In genomic region chr14:31269456-31270100, GRCm38 (mm10) we compare ENCODE assay signal across 8 mouse cellular contexts. TPM values are rescaled to one million over a fixed set of nuclear protein-coding genes. Genes with fewer than 3 reads are reported as not detected.
DNase-seq lines count a peak whose midpoint lies in the region; ATAC-seq and TF ChIP-seq lines count a peak whose summit lies in the region.

No protein-coding gene starts in this region.

- peak; percentile 79 for ATAC-seq in lung, postnatal 0 days
- ATAC-seq in monocyte, adult 5-6 weeks (replicated peaks; ENCODE audit: insufficient number of reproducible peaks, low FRiP score, low TSS enrichment, poor library complexity, severe bottlenecking), result no peak

- no peak for TF ChIP-seq EP300 in lung, postnatal 0 days (IDR thresholded peaks at IDR 0.05)

- H3K9ac ChIP-seq in lung, postnatal 0 days (replicated peaks; ENCODE audit: low read depth), result no peak overlapping the region; the same call in 1 of the 2 replicates

- intact Hi-C loops in heart, postnatal 10 days (cut with DNase I), result no loop called here

- H3K36me3 ChIP-seq in lung, postnatal 0 days (ENCODE audit: insufficient read depth, low read length), result no peaks in the 10 kb centered on the region

- 15% methylated on average over 25 of the region's 28 CpGs for WGBS in lung, postnatal 0 days

- no peaks in the 10 kb centered on the region for H3K9me3 ChIP-seq in lung, postnatal 0 days (ENCODE audit: low read length)

- H3K27ac ChIP-seq in lung, postnatal 0 days (ENCODE audit: low read length), result no peak overlapping the region

- H3K4me2 ChIP-seq in lung, postnatal 0 days (replicated peaks; ENCODE audit: low read depth, low read length), result peak overlapping the region; percentile 57

- H3K4me1 ChIP-seq in lung, postnatal 0 days (ENCODE audit: insufficient read depth, low read depth, low read length), result no peaks in the 10 kb centered on the region

- peak overlapping the region; percentile 27 for H3K4me3 ChIP-seq in lung, postnatal 0 days (ENCODE audit: low read depth, low read length)

- no peak for TF ChIP-seq CTCF in lung, postnatal 0 days (IDR thresholded peaks at IDR 0.05)

- peak; percentile 8 to 23 for DNase-seq in adrenal gland, postnatal 36 days
- no peak for DNase-seq in adrenal gland, adult (ENCODE audit: inconsistent age in 2 of 2, low spot score in 1 of 2)
- peak; percentile 34 for DNase-seq in c-Kit-positive CD71-negative TER-119-negative erythroid progenitor cells, embryonic 14.5 days (ENCODE audit: low read depth)
- DNase-seq in heart, postnatal 10 days, result peak; percentile 14 to 38
- peak; percentile 20 to 27 for DNase-seq in layer of hippocampus, postnatal 25 days (ENCODE audit: extremely low spot score in 1 of 2, low spot score in 1 of 2)
- DNase-seq in lung, postnatal 0 days (ENCODE audit: low spot score), result peak; percentile 63
- peak; percentile 87 for DNase-seq in retina, postnatal 1 day

- H3K27me3 ChIP-seq in lung, postnatal 0 days (replicated peaks; ENCODE audit: insufficient read depth, low read length), result no peaks in the 10 kb centered on the region

RNA-seq across cellular contexts. Expression of gene Bap1, which starts 18.3 kb away (rescaled TPM):
- total RNA-seq in adrenal gland, postnatal 36 days (2021), result 10 to 100 TPM; 61.8 to 63.2 TPM
- total RNA-seq in heart, postnatal 10 days (2021), result 10 to 100 TPM; 51.1 to 55.0 TPM
- 100 to 1,000 TPM; 127 to 131 TPM for total RNA-seq in layer of hippocampus, postnatal 25 days (2021)
- 38.1 and 38.7 TPM in 2 replicates for polyA plus RNA-seq in lung, postnatal 0 days (2015; fragmentation: Nextera tagmentation; extraction: Ambion mirVana)
- total RNA-seq in monocyte, adult 5-6 weeks (2017), result 40.4 to 69.5 TPM (median 59.6 TPM) in 3 replicates

RNA-seq across cellular contexts. Expression of gene Phf7, which starts 18.5 kb away (rescaled TPM):
- total RNA-seq in adrenal gland, postnatal 36 days (2021), result 1 to 10 TPM; 5.1 to 8.9 TPM
- 1 to 10 TPM; 5.2 to 6.0 TPM for total RNA-seq in heart, postnatal 10 days (2021)
- total RNA-seq in layer of hippocampus, postnatal 25 days (2021), result 1 to 10 TPM; 3.6 to 4.1 TPM
- polyA plus RNA-seq in lung, postnatal 0 days (2015; fragmentation: Nextera tagmentation; extraction: Ambion mirVana), result 17.7 and 18.8 TPM in 2 replicates
- total RNA-seq in monocyte, adult 5-6 weeks (2017), result 13.2 to 19.6 TPM (median 14.0 TPM) in 3 replicates

RNA-seq across cellular contexts. Expression of gene Sema3g, which starts 51.9 kb away (rescaled TPM):
- total RNA-seq in adrenal gland, postnatal 36 days (2021), result 1 to 10 TPM; 5.7 to 9.6 TPM
- total RNA-seq in heart, postnatal 10 days (2021), result 10 to 100 TPM; 15.1 to 16.9 TPM
- total RNA-seq in layer of hippocampus, postnatal 25 days (2021), result 1 to 10 TPM; 4.4 to 5.0 TPM
- polyA plus RNA-seq in lung, postnatal 0 days (2015; fragmentation: Nextera tagmentation; extraction: Ambion mirVana), result 4.7 and 5.7 TPM in 2 replicates
- total RNA-seq in monocyte, adult 5-6 weeks (2017), result not detected in 3 replicates

RNA-seq across cellular contexts. Expression of gene Nisch, which starts 52.8 kb away (rescaled TPM):
- total RNA-seq in adrenal gland, postnatal 36 days (2021), result 100 to 1,000 TPM; 265 to 294 TPM
- total RNA-seq in heart, postnatal 10 days (2021), result 100 to 1,000 TPM; 234 to 236 TPM
- total RNA-seq in layer of hippocampus, postnatal 25 days (2021), result 100 to 1,000 TPM; 431 to 467 TPM
- polyA plus RNA-seq in lung, postnatal 0 days (2015; fragmentation: Nextera tagmentation; extraction: Ambion mirVana), result 196 and 224 TPM in 2 replicates
- total RNA-seq in monocyte, adult 5-6 weeks (2017), result 88.8 to 157 TPM (median 111 TPM) in 3 replicates

RNA-seq across cellular contexts. Expression of gene Dnah1, which starts 54.1 kb away (rescaled TPM):
- total RNA-seq in adrenal gland, postnatal 36 days (2021), result 1 to 10 TPM; 1.5 to 1.7 TPM
- under 1 TPM; 0.17 to 0.22 TPM for total RNA-seq in heart, postnatal 10 days (2021)
- 1 to 10 TPM; 4.4 TPM for total RNA-seq in layer of hippocampus, postnatal 25 days (2021)
- 0.53 and 0.67 TPM in 2 replicates for polyA plus RNA-seq in lung, postnatal 0 days (2015; fragmentation: Nextera tagmentation; extraction: Ambion mirVana)
- total RNA-seq in monocyte, adult 5-6 weeks (2017), result under 0.01 TPM in 1 of 3 replicates, not detected in the others

Comparison
In these comparisons a context has a peak if more than half of its experiments do, and no peak if none do; other contexts are left out.
1. DNase-seq: peak in adrenal gland, postnatal 36 days (2 of 2), c-Kit-positive CD71-negative TER-119-negative erythroid progenitor cells, embryonic 14.5 days (single experiment), heart, postnatal 10 days (2 of 2), layer of hippocampus, postnatal 25 days (2 of 2), lung, postnatal 0 days (single experiment) and retina, postnatal 1 day (single experiment); none in adrenal gland, adult (0 of 2).